8 mouse cellular contexts compared by ENCODE assay signal in the genomic region with DNA sequence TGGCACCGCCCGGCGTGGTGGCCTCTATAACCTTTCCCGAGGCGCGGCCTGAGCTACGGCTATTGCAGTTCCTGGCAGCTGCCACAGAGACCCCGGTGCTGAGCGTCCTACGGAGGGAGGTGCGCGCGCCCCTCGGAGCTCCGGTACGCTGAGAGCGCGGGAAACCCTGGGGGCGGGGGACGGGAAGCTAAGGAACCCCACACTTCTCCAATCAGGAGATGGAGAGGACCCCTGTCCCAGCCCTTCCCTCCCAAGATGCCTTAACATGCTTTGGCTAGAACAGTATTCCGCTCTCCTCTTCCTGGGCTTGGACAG. TPM values are rescaled to one million over a fixed set of nuclear protein-coding genes. Genes with fewer than 3 reads are reported as not detected.
DNase-seq lines count a peak whose midpoint lies in the region; ATAC-seq and TF ChIP-seq lines count a peak whose summit lies in the region.

No protein-coding gene starts in this region.

- intact Hi-C loops in heart, postnatal 10 days (cut with DNase I), result no loop called here
- intact Hi-C loops in left cerebral cortex, postnatal 14 days (cut with DNase I), result no loop called here

- H3K27ac ChIP-seq in heart, embryonic 14.5 days (replicated peaks in 1 of 2; ENCODE audit: control insufficient read depth in 1 of 2, insufficient read depth in 1 of 2, low read depth in 2 of 2, low read length in 2 of 2), result no peak overlapping the region
- no peak overlapping the region for H3K27ac ChIP-seq in bone marrow macrophage, adult 2 months (ENCODE audit: insufficient read depth, low read depth, low read length)
- no peak overlapping the region for H3K27ac ChIP-seq in hindbrain, embryonic 11.5 days (ENCODE audit: low read depth, low read length)
- peak overlapping the region; percentile 52; the same call in 1 of the 2 replicates for H3K27ac ChIP-seq in midbrain, embryonic 10.5 days (replicated peaks)

- peak overlapping the region; percentile 59 for H3K9ac ChIP-seq in heart, embryonic 14.5 days (ENCODE audit: low read length)
- peak overlapping the region; percentile 33; the same call in 1 of the 2 replicates for H3K9ac ChIP-seq in hindbrain, embryonic 11.5 days (ENCODE audit: low read depth, low read length)

- peaks cover 34% of the 10 kb centered on the region for H3K36me3 ChIP-seq in heart, embryonic 14.5 days (ENCODE audit: control insufficient read depth, insufficient read depth, low read length)
- peaks cover 17% of the 10 kb centered on the region for H3K36me3 ChIP-seq in hindbrain, embryonic 11.5 days (ENCODE audit: control insufficient read depth, insufficient read depth, low read length)
- H3K36me3 ChIP-seq in midbrain, embryonic 10.5 days, result peaks cover 51% of the 10 kb centered on the region

- H3K4me3 ChIP-seq in heart, embryonic 14.5 days (ENCODE audit: control insufficient read depth in 1 of 2, insufficient read depth in 1 of 2, low read depth in 1 of 2, low read length in 2 of 2), result peak overlapping the region; percentile 40 to 46
- H3K4me3 ChIP-seq in bone marrow macrophage, adult 2 months (ENCODE audit: insufficient read depth, low read length), result 0 out of 2 replicates have a peak overlapping the region, but pooled peaks have one; percentile 2
- H3K4me3 ChIP-seq in hindbrain, embryonic 11.5 days (ENCODE audit: low read depth, low read length), result peak overlapping the region; percentile 30
- H3K4me3 ChIP-seq in midbrain, embryonic 10.5 days, result peak overlapping the region; percentile 53

- TF ChIP-seq CTCF in bone marrow macrophage, adult 2 months (IDR thresholded peaks at IDR 0.05; ENCODE audit: low read depth, low read length), result no peak

- H3K4me2 ChIP-seq in heart, embryonic 14.5 days (ENCODE audit: low read length), result peak overlapping the region; percentile 82
- H3K4me2 ChIP-seq in hindbrain, embryonic 11.5 days (replicated peaks; ENCODE audit: low read depth, low read length), result peak overlapping the region; percentile 58

- peaks cover 2 to 12% of the 10 kb centered on the region in 2 experiments; a peak in 3 of 4 replicates for H3K4me1 ChIP-seq in heart, embryonic 14.5 days (ENCODE audit: control insufficient read depth in 2 of 2, insufficient read depth in 2 of 2, low read length in 2 of 2)
- H3K4me1 ChIP-seq in bone marrow macrophage, adult 2 months (ENCODE audit: control insufficient read depth, insufficient read depth, low read length), result peaks cover 14% of the 10 kb centered on the region
- H3K4me1 ChIP-seq in hindbrain, embryonic 11.5 days (replicated peaks; ENCODE audit: control insufficient read depth, insufficient read depth, low read length), result peaks cover 3% of the 10 kb centered on the region; the same call in 1 of the 2 replicates
- H3K4me1 ChIP-seq in midbrain, embryonic 10.5 days, result peaks cover 13% of the 10 kb centered on the region

- WGBS in heart, embryonic 14.5 days, result 3% methylated on average over 21 of the region's 21 CpGs
- WGBS in hindbrain, embryonic 11.5 days, result 5% methylated on average over 21 of the region's 21 CpGs
- 4% methylated on average over 21 of the region's 21 CpGs for WGBS in midbrain, embryonic 10.5 days

- ATAC-seq in heart, embryonic 14.5 days (ENCODE audit: insufficient number of reproducible peaks, insufficient read depth, low FRiP score, low read depth), result no peak
- no peak for ATAC-seq in hindbrain, embryonic 11.5 days (ENCODE audit: low FRiP score)

- TF ChIP-seq POLR2A in bone marrow macrophage, adult 2 months (IDR thresholded peaks at IDR 0.05; ENCODE audit: borderline replicate concordance, low read depth, low read length), result no peak

- no peaks in the 10 kb centered on the region for H3K9me3 ChIP-seq in heart, embryonic 14.5 days (ENCODE audit: control insufficient read depth, low read length)
- no peaks in the 10 kb centered on the region for H3K9me3 ChIP-seq in hindbrain, embryonic 11.5 days (ENCODE audit: control insufficient read depth, low read length)
- no peaks in the 10 kb centered on the region for H3K9me3 ChIP-seq in midbrain, embryonic 10.5 days (replicated peaks)

- peaks cover 20% of the 10 kb centered on the region for H3K27me3 ChIP-seq in heart, embryonic 14.5 days (ENCODE audit: control insufficient read depth, insufficient read depth, low read length)
- H3K27me3 ChIP-seq in hindbrain, embryonic 11.5 days (ENCODE audit: control insufficient read depth, insufficient read depth, low read length), result peaks cover 24% of the 10 kb centered on the region
- peaks cover 69% of the 10 kb centered on the region for H3K27me3 ChIP-seq in midbrain, embryonic 10.5 days (ENCODE audit: low read depth, poor library complexity, severe bottlenecking)

- DNase-seq in heart, postnatal 10 days, result no peak
- DNase-seq in hindbrain, embryonic 11.5 days (ENCODE audit: low spot score), result no peak
- DNase-seq in midbrain, embryonic 10.5 days (ENCODE audit: low spot score), result peak; percentile 42
- no peak for DNase-seq in left cerebral cortex, postnatal 14 days (ENCODE audit: low spot score in 2 of 2)
- no peak for DNase-seq in yolk sac, embryonic 10.5 days (ENCODE audit: low spot score)
- no peak for DNase-seq in thymus, postnatal 0 days (ENCODE audit: low spot score)

RNA-seq across cellular contexts. Expression of gene Grin3b, which starts 0.6 kb away (rescaled TPM):
- polyA plus RNA-seq in heart, embryonic 14.5 days (2014; fragmentation: Nextera tagmentation; extraction: Ambion mirVana), result 0.09 and 0.18 TPM in 2 replicates
- not detected for total RNA-seq in heart, postnatal 10 days (2021)
- polyA plus RNA-seq in bone marrow macrophage, adult 2 months (2012; ENCODE audit: insufficient read depth, insufficient read length, missing spikeins), result 0.65 and 0.91 TPM in 2 replicates
- 0.29 and 0.49 TPM in 2 replicates for polyA plus RNA-seq in hindbrain, embryonic 11.5 days (2014; fragmentation: Nextera tagmentation; extraction: Ambion mirVana)
- 0.25 and 0.30 TPM in 2 replicates for polyA plus RNA-seq in midbrain, embryonic 10.5 days (2016; fragmentation: Nextera tagmentation; extraction: Ambion mirVana)
- under 1 TPM; 0.21 to 0.40 TPM for total RNA-seq in left cerebral cortex, postnatal 14 days (2021)
- 0.09 and 0.20 TPM in 2 replicates for polyA plus RNA-seq in thymus, postnatal 0 days (2015; fragmentation: Nextera tagmentation; extraction: Ambion mirVana)

RNA-seq across cellular contexts. Expression of gene Wdr18, which starts 11.2 kb away (rescaled TPM):
- polyA plus RNA-seq in heart, embryonic 14.5 days (2014; fragmentation: Nextera tagmentation; extraction: Ambion mirVana), result 73.2 and 84.4 TPM in 2 replicates
- total RNA-seq in heart, postnatal 10 days (2021), result 10 to 100 TPM; 22.7 to 23.4 TPM
- 32.2 and 35.8 TPM in 2 replicates for polyA plus RNA-seq in bone marrow macrophage, adult 2 months (2012; ENCODE audit: insufficient read depth, insufficient read length, missing spikeins)
- polyA plus RNA-seq in hindbrain, embryonic 11.5 days (2014; fragmentation: Nextera tagmentation; extraction: Ambion mirVana), result 94.7 and 102 TPM in 2 replicates
- 136 and 155 TPM in 2 replicates for polyA plus RNA-seq in midbrain, embryonic 10.5 days (2016; fragmentation: Nextera tagmentation; extraction: Ambion mirVana)
- total RNA-seq in left cerebral cortex, postnatal 14 days (2021), result 10 to 100 TPM; 45.3 to 46.5 TPM
- 77.5 and 85.8 TPM in 2 replicates for polyA plus RNA-seq in thymus, postnatal 0 days (2015; fragmentation: Nextera tagmentation; extraction: Ambion mirVana)

RNA-seq across cellular contexts. Expression of gene Tmem259, which starts 13.0 kb away (rescaled TPM):
- polyA plus RNA-seq in heart, embryonic 14.5 days (2014; fragmentation: Nextera tagmentation; extraction: Ambion mirVana), result 16.2 and 20.3 TPM in 2 replicates
- total RNA-seq in heart, postnatal 10 days (2021), result 100 to 1,000 TPM; 126 to 132 TPM
- polyA plus RNA-seq in bone marrow macrophage, adult 2 months (2012; ENCODE audit: insufficient read depth, insufficient read length, missing spikeins), result 86.5 and 101 TPM in 2 replicates
- polyA plus RNA-seq in hindbrain, embryonic 11.5 days (2014; fragmentation: Nextera tagmentation; extraction: Ambion mirVana), result 14.6 and 16.1 TPM in 2 replicates
- 11.0 TPM in 2 replicates for polyA plus RNA-seq in midbrain, embryonic 10.5 days (2016; fragmentation: Nextera tagmentation; extraction: Ambion mirVana)
- 100 to 1,000 TPM; 140 to 152 TPM for total RNA-seq in left cerebral cortex, postnatal 14 days (2021)
- 19.4 and 25.8 TPM in 2 replicates for polyA plus RNA-seq in thymus, postnatal 0 days (2015; fragmentation: Nextera tagmentation; extraction: Ambion mirVana)

RNA-seq across cellular contexts. Expression of gene Cnn2, which starts 17.2 kb away (rescaled TPM):
- polyA plus RNA-seq in heart, embryonic 14.5 days (2014; fragmentation: Nextera tagmentation; extraction: Ambion mirVana), result 265 and 275 TPM in 2 replicates
- 10 to 100 TPM; 60.3 to 65.6 TPM for total RNA-seq in heart, postnatal 10 days (2021)
- 37.5 and 41.5 TPM in 2 replicates for polyA plus RNA-seq in bone marrow macrophage, adult 2 months (2012; ENCODE audit: insufficient read depth, insufficient read length, missing spikeins)
- 180 and 221 TPM in 2 replicates for polyA plus RNA-seq in hindbrain, embryonic 11.5 days (2014; fragmentation: Nextera tagmentation; extraction: Ambion mirVana)
- polyA plus RNA-seq in midbrain, embryonic 10.5 days (2016; fragmentation: Nextera tagmentation; extraction: Ambion mirVana), result 198 and 199 TPM in 2 replicates
- total RNA-seq in left cerebral cortex, postnatal 14 days (2021), result 10 to 100 TPM in 1 of 2 experiments, 1 to 10 TPM in 1; 9.5 to 11.9 TPM
- polyA plus RNA-seq in thymus, postnatal 0 days (2015; fragmentation: Nextera tagmentation; extraction: Ambion mirVana), result 137 and 152 TPM in 2 replicates

RNA-seq across cellular contexts. Expression of gene Abca7, which starts 25.2 kb away (rescaled TPM):
- polyA plus RNA-seq in heart, embryonic 14.5 days (2014; fragmentation: Nextera tagmentation; extraction: Ambion mirVana), result 1.6 and 1.7 TPM in 2 replicates
- total RNA-seq in heart, postnatal 10 days (2021), result 1 to 10 TPM; 7.8 to 8.2 TPM
- 24.6 and 27.5 TPM in 2 replicates for polyA plus RNA-seq in bone marrow macrophage, adult 2 months (2012; ENCODE audit: insufficient read depth, insufficient read length, missing spikeins)
- 2.6 TPM in 2 replicates for polyA plus RNA-seq in hindbrain, embryonic 11.5 days (2014; fragmentation: Nextera tagmentation; extraction: Ambion mirVana)
- 3.2 and 4.8 TPM in 2 replicates for polyA plus RNA-seq in midbrain, embryonic 10.5 days (2016; fragmentation: Nextera tagmentation; extraction: Ambion mirVana)
- 10 to 100 TPM; 10.9 TPM for total RNA-seq in left cerebral cortex, postnatal 14 days (2021)
- 5.2 and 5.8 TPM in 2 replicates for polyA plus RNA-seq in thymus, postnatal 0 days (2015; fragmentation: Nextera tagmentation; extraction: Ambion mirVana)

Comparison
In these comparisons a context has a peak if more than half of its experiments do, and no peak if none do; other contexts are left out.
1. H3K4me3 ChIP-seq: peak in every context shown above with its lines; median percentile 53 in midbrain, embryonic 10.5 days; 43 in heart, embryonic 14.5 days; 30 in hindbrain, embryonic 11.5 days; 2 in bone marrow macrophage, adult 2 months.